Mouse (Mus musculus): Measurements from ENCODE around the gene Rasd2.

DNA sequence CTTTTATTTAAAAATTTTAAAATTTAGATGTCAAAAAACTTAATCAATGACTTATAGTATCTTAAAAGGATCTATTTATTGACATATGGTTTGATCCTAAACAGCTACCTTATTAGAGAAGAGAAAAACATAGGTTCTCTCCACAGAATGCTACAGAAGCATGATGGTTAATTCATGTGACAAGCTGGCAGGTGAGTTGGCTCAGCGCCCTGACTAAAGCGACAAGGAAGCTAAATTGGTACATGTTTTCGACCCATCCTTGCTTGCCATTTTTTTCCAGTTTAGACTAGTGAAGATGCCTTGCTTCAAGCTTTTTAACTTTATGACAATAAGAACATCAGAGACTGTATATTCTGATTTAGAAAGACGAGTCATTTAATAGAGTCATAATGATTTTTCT is 35.4 kb downstream of the Rasd2 start:
- TF ChIP-seq CTCF (IDR thresholded peaks at IDR 0.05; ENCODE audit: borderline replicate concordance, extremely low read depth, insufficient read depth, insufficient read length), result no peak
- no peak for TF ChIP-seq POLR2A (IDR thresholded peaks at IDR 0.05; ENCODE audit: borderline replicate concordance, extremely low read depth, insufficient read depth, insufficient read length, poor library complexity, severe bottlenecking)
